In genomic region chrX:113298031-113298430, GRCm38 (mm10) we compare ENCODE assay signal across 8 mouse cellular contexts. TPM values are rescaled to one million over a fixed set of nuclear protein-coding genes. Genes with fewer than 3 reads are reported as not detected.
A peak's percentile ranks its signal among the peaks of the same experiment; 100 is the strongest.
DNase-seq lines count a peak whose midpoint lies in the region; ATAC-seq and TF ChIP-seq lines count a peak whose summit lies in the region.

No protein-coding gene starts in this region.

- H3K27me3 ChIP-seq in heart, embryonic 13.5 days (replicated peaks): peaks cover 7% of the 10 kb centered on the region; the same call in 1 of the 2 replicates
- no peaks in the 10 kb centered on the region for H3K27me3 ChIP-seq in kidney, embryonic 16.5 days (ENCODE audit: insufficient read depth, low read length)
- no peaks in the 10 kb centered on the region for H3K27me3 ChIP-seq in liver, postnatal 0 days (ENCODE audit: insufficient read depth, low read length)
- H3K27me3 ChIP-seq in neural tube, embryonic 13.5 days: no peaks in the 10 kb centered on the region

- no peak for TF ChIP-seq CTCF in liver, postnatal 0 days (IDR thresholded peaks at IDR 0.05; ENCODE audit: low read depth)

- TF ChIP-seq EP300 in liver, postnatal 0 days (IDR thresholded peaks at IDR 0.05; ENCODE audit: low read depth): no peak

- peak overlapping the region; percentile 56 for H3K4me3 ChIP-seq in heart, embryonic 13.5 days
- H3K4me3 ChIP-seq in kidney, embryonic 16.5 days (ENCODE audit: low read length): peak overlapping the region; percentile 57
- peak overlapping the region; percentile 32 for H3K4me3 ChIP-seq in liver, postnatal 0 days (ENCODE audit: low read depth, low read length)
- H3K4me3 ChIP-seq in neural tube, embryonic 13.5 days: peak overlapping the region; percentile 46

- H3K9me3 ChIP-seq in heart, embryonic 13.5 days: no peaks in the 10 kb centered on the region
- H3K9me3 ChIP-seq in kidney, embryonic 16.5 days (ENCODE audit: low read length): no peaks in the 10 kb centered on the region
- no peaks in the 10 kb centered on the region for H3K9me3 ChIP-seq in liver, postnatal 0 days (ENCODE audit: low read length)
- H3K9me3 ChIP-seq in neural tube, embryonic 13.5 days: no peaks in the 10 kb centered on the region

- H3K9ac ChIP-seq in heart, embryonic 13.5 days: peak overlapping the region; percentile 70
- peak overlapping the region; percentile 57 for H3K9ac ChIP-seq in kidney, embryonic 16.5 days (replicated peaks; ENCODE audit: low read length)
- H3K9ac ChIP-seq in liver, postnatal 0 days (replicated peaks): no peak overlapping the region; the same call in 1 of the 2 replicates
- H3K9ac ChIP-seq in neural tube, embryonic 13.5 days: peak overlapping the region; percentile 52

- peak; percentile 3 to 5 for DNase-seq in heart, adult 18-20 months
- no peak for DNase-seq in heart, adult 8-10 months (ENCODE audit: low spot score)
- peak; percentile 86 for DNase-seq in embryo, embryonic 11 days
- peak; percentile 73 for DNase-seq in liver, postnatal 0 days
- DNase-seq in thymus, adult 18-20 months: peak; percentile 48 to 62

- 16% methylated on average over 17 of the region's 18 CpGs for WGBS in heart, embryonic 13.5 days
- 14% methylated on average over 18 of the region's 18 CpGs for WGBS in kidney, embryonic 16.5 days
- WGBS in liver, postnatal 0 days (ENCODE audit: insufficient replicate concordance): 18% methylated on average over 18 of the region's 18 CpGs
- WGBS in neural tube, embryonic 13.5 days: 16% methylated on average over 18 of the region's 18 CpGs

- no peaks in the 10 kb centered on the region for H3K4me1 ChIP-seq in heart, embryonic 13.5 days
- no peaks in the 10 kb centered on the region for H3K4me1 ChIP-seq in kidney, embryonic 16.5 days (ENCODE audit: insufficient read depth, low read length)
- H3K4me1 ChIP-seq in liver, postnatal 0 days (ENCODE audit: insufficient read depth): no peaks in the 10 kb centered on the region
- 0 out of 2 replicates have a peak, but pooled peaks cover 5% of the 10 kb centered on the region for H3K4me1 ChIP-seq in neural tube, embryonic 13.5 days (replicated peaks)

- peak; percentile 87; the same call in 1 of the 2 replicates for ATAC-seq in heart, embryonic 13.5 days (ENCODE audit: extremely low read depth, insufficient number of reproducible peaks, low FRiP score, low TSS enrichment)
- ATAC-seq in kidney, embryonic 16.5 days (ENCODE audit: low FRiP score, low TSS enrichment): peak; percentile 100
- ATAC-seq in liver, postnatal 0 days: peak; percentile 99
- ATAC-seq in neural tube, embryonic 13.5 days (ENCODE audit: low read depth): peak; percentile 97

- no peaks in the 10 kb centered on the region for H3K36me3 ChIP-seq in heart, embryonic 13.5 days
- H3K36me3 ChIP-seq in kidney, embryonic 16.5 days (ENCODE audit: insufficient read depth, low read length): no peaks in the 10 kb centered on the region
- H3K36me3 ChIP-seq in liver, postnatal 0 days (replicated peaks; ENCODE audit: insufficient read depth, low read length): no peaks in the 10 kb centered on the region
- H3K36me3 ChIP-seq in neural tube, embryonic 13.5 days: no peaks in the 10 kb centered on the region

- peak overlapping the region; percentile 80 for H3K4me2 ChIP-seq in heart, embryonic 13.5 days
- H3K4me2 ChIP-seq in kidney, embryonic 16.5 days (replicated peaks; ENCODE audit: low read depth, low read length): peak overlapping the region; percentile 70
- peak overlapping the region; percentile 76 for H3K4me2 ChIP-seq in liver, postnatal 0 days (ENCODE audit: low read depth, low read length)
- H3K4me2 ChIP-seq in neural tube, embryonic 13.5 days: peak overlapping the region; percentile 70

- peak overlapping the region; percentile 12; the same call in 1 of the 2 replicates for H3K27ac ChIP-seq in heart, embryonic 13.5 days (replicated peaks)
- peak overlapping the region; percentile 60; the same call in 1 of the 2 replicates for H3K27ac ChIP-seq in kidney, embryonic 16.5 days (ENCODE audit: low read length)
- H3K27ac ChIP-seq in liver, postnatal 0 days (ENCODE audit: low read depth): no peak overlapping the region
- no peak overlapping the region for H3K27ac ChIP-seq in neural tube, embryonic 13.5 days (replicated peaks)

RNA-seq across cellular contexts. Expression of gene Dach2, which starts 0.7 kb away (rescaled TPM):
- not detected for total RNA-seq in heart, adult 18-20 months (2021)
- not detected for total RNA-seq in heart, adult 8-10 months (2022)
- 0.45 and 0.53 TPM in 2 replicates for polyA plus RNA-seq in heart, embryonic 13.5 days (2015; fragmentation: Nextera tagmentation; extraction: Ambion mirVana)
- polyA plus RNA-seq in kidney, embryonic 16.5 days (2015; fragmentation: Nextera tagmentation; extraction: Ambion mirVana): 9.9 and 11.1 TPM in 2 replicates
- 0.20 and 0.26 TPM in 2 replicates for polyA plus RNA-seq in liver, postnatal 0 days (2015; fragmentation: Nextera tagmentation; extraction: Ambion mirVana)
- polyA plus RNA-seq in neural tube, embryonic 13.5 days (2015; fragmentation: Nextera tagmentation; extraction: Ambion mirVana): 6.5 and 6.6 TPM in 2 replicates

Comparison
In these comparisons a context has a peak if more than half of its experiments do, and no peak if none do; other contexts are left out.
1. H3K27ac ChIP-seq: peak in heart, embryonic 13.5 days (single experiment) and kidney, embryonic 16.5 days (single experiment); none in liver, postnatal 0 days (single experiment) and neural tube, embryonic 13.5 days (single experiment).
2. Peak in every context shown above with its lines, with median percentiles within 50 percentile points of each other: ATAC-seq, H3K4me2 ChIP-seq and H3K4me3 ChIP-seq.